Mouse (Mus musculus) heart, adult 2 months (tissue): Measurements from ENCODE around the gene Gdpd1. TPM values are rescaled to one million over a fixed set of nuclear protein-coding genes. Genes with fewer than 3 reads are reported as not detected.

Source experiments
- DNase-seq, 2 experiments: peaks; one replicate each; pipeline ENCODE4 v3.0.0; 2021
- H3K27ac ChIP-seq: fragments of 200-600 bp; 2 replicates; pipeline ENCODE4 v1.8.1; 2022
- H3K27me3 ChIP-seq: fragments of 200-500 bp; 2 replicates; pipeline ENCODE4 v1.6.1; 2012; ENCODE audit warnings: mild to moderate bottlenecking, low read length, inconsistent platforms, mixed read lengths; ENCODE audit not compliant: control insufficient read depth, insufficient read depth
- H3K36me3 ChIP-seq: fragments of 200-500 bp; 2 replicates; pipeline ENCODE4 v1.6.1; 2012; ENCODE audit warnings: low read length, inconsistent platforms; ENCODE audit not compliant: control insufficient read depth, insufficient read depth
- H3K4me1 ChIP-seq: fragments of 200-500 bp; 2 replicates; pipeline ENCODE4 v1.6.1; 2011; ENCODE audit warnings: low read length; ENCODE audit not compliant: control insufficient read depth, insufficient read depth
- H3K4me3 ChIP-seq: fragments of 200-600 bp; 2 replicates; pipeline ENCODE4 v1.8.1; 2022
- H3K79me2 ChIP-seq: fragments of 200-500 bp; replicated peaks from 2 replicates; pipeline ENCODE4 v1.6.1; 2012; ENCODE audit warnings: mild to moderate bottlenecking, inconsistent platforms, low read length, moderate library complexity, mixed read lengths; ENCODE audit not compliant: control insufficient read depth, insufficient read depth
- H3K9ac ChIP-seq: fragments of 200-500 bp; 2 replicates; pipeline ENCODE4 v1.6.1; 2012; ENCODE audit warnings: low read depth, mild to moderate bottlenecking, control low read depth, inconsistent platforms, low read length, mixed read lengths
- CTCF ChIP-seq: fragments of 200-600 bp; IDR thresholded peaks from 2 replicates; pipeline ENCODE4 v1.8.1; 2022; ENCODE audit warnings: antibody characterized with exemption, mild to moderate bottlenecking, moderate library complexity
- EP300 ChIP-seq: fragments of 200-500 bp; IDR thresholded peaks from 2 replicates; pipeline ENCODE4 v1.6.1; 2011; ENCODE audit warnings: low read depth, low read length, control low read depth; ENCODE audit not compliant: insufficient read depth
- POLR2A ChIP-seq: fragments of 200-500 bp; IDR thresholded peaks from 2 replicates; pipeline ENCODE4 v1.6.1; 2011; ENCODE audit warnings: mild to moderate bottlenecking, low read depth, low read length, control low read depth; ENCODE audit not compliant: insufficient read depth
- WGBS: fragments of 180-500 bp; shearing (Covaris S2); methylation state at CpG from one replicate; pipeline ENCODE4 v1.1.7; 2018; 5-methylcytosine and 5-hydroxymethylcytosine counted together
- intact Hi-C: fragments of 180-260 bp; cut with DNase I; formaldehyde crosslinking; loops from one replicate; pipeline ENCODE4 v1.15.1; 2025
- microRNA-seq, 2 experiments: library from miRNA; unstranded; fragments of <30 nt; microRNA quantifications; one replicate each; pipeline ENCODE4 v1.2.0; 2021
- polyA plus RNA-seq: library from polyadenylated mRNA; depleted of rRNA; stranded (reverse); fragments of >200 nt; gene quantifications from 2 replicates; pipeline ENCODE4 v1.2.3, GENCODE M21; 2012; rRNA removed
- total RNA-seq, 2 experiments: library from RNA; stranded (reverse); gene quantifications; 2 replicates each; pipeline ENCODE4 v1.2.3; 2021

Gene Gdpd1
- total and polyA plus RNA-seq, 3 experiments: 7.4 to 12.5 (median 12.0) TPM

GRCm38 (mm10) chr11:86991241-86991640 lies 82.6 kb downstream of the Gdpd1 start:
- TF ChIP-seq POLR2A: no peak
- TF ChIP-seq EP300: no peak
- TF ChIP-seq CTCF: no peak
- peaks cover 13% of the 10 kb centered on the region for H3K4me1 ChIP-seq
- 67% methylated on average over 4 of the region's 4 CpGs for WGBS
- DNase-seq: no peak
- H3K4me3 ChIP-seq: no peak overlapping the region; the same call in 1 of the 2 replicates
- peaks cover 10% of the 10 kb centered on the region for H3K36me3 ChIP-seq
- H3K9ac ChIP-seq: no peak overlapping the region; the same call in 1 of the 2 replicates
- intact Hi-C loops: loop anchor here (10.0 kb wide), 1 partner anchor 96 kb away; no protein-coding TSS in a partner anchor
- peaks cover 4% of the 10 kb centered on the region for H3K79me2 ChIP-seq
- H3K27me3 ChIP-seq: no peaks in the 10 kb centered on the region
- peak overlapping the region; percentile 99 for H3K27ac ChIP-seq

- H3K27me3 ChIP-seq: no peaks in the 10 kb centered on the region
- no peak overlapping the region for H3K9ac ChIP-seq
- DNase-seq: no peak
- TF ChIP-seq CTCF (no peak), POLR2A (no peak), EP300 (no peak)
- peaks cover 4% of the 10 kb centered on the region for H3K79me2 ChIP-seq
- peaks cover 12% of the 10 kb centered on the region for H3K4me1 ChIP-seq
- H3K36me3 ChIP-seq: peaks cover 14% of the 10 kb centered on the region
- no peak overlapping the region for H3K4me3 ChIP-seq
- intact Hi-C loops: loop anchor here (10.0 kb wide), 1 partner anchor 96 kb away; no protein-coding TSS in a partner anchor
- 74% methylated on average over 3 of the region's 3 CpGs for WGBS
- no peak overlapping the region for H3K27ac ChIP-seq
Observed at GRCm38 (mm10) chr11:86990309-86990708, 83.6 kb downstream of the Gdpd1 start.

DNA sequence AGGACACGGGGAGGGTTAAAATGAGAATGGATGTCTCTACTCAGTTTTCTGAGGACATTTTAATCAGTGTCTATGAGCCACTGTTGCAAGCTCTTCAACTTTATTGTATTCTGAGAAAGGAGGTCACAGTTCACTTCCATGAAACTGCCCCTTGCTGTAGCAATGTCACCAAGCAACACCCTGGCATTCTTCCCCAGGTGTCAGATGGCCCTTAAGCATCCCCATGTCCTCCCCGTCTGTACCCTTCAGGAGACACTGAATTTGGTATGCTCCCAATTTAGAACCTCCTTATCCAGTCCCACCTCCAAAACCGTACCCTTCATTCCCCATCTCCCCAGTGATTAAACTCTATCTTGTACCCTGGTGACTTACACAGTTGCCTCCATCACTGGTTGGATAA lies 88.9 kb downstream of the Gdpd1 start:
- Histone ChIP-seq H3K36me3 (peaks cover 19% of the 10 kb centered on the region), H3K79me2 (peaks cover 7% of the 10 kb centered on the region), H3K27me3 (no peaks in the 10 kb centered on the region), H3K27ac (peak overlapping the region; percentile 27; the same call in 1 of the 2 replicates), H3K9ac (no peak overlapping the region), H3K4me1 (peaks cover 5% of the 10 kb centered on the region), H3K4me3 (no peak overlapping the region)
- intact Hi-C loops: no loop called here
- 54% methylated on average over 3 of the region's 3 CpGs for WGBS
- no peak for DNase-seq
- TF ChIP-seq EP300: no peak
- no peak for TF ChIP-seq POLR2A
- TF ChIP-seq CTCF: no peak

Small RNAs within 50 kb of the gene (microRNA-seq; reads per million reads assigned to microRNA genes)
- gene Mir301: 12.7 to 38.7 reads per million in 2 experiments

Other genes with a start within 250 kb of the Gdpd1 start
- gene Ypel2, start 80.4 kb downstream of the Gdpd1 start, total RNA-seq: 10 to 100 TPM; 11.6 to 26.3 TPM
- gene Ypel2, start 80.4 kb downstream of the Gdpd1 start, polyA plus RNA-seq: 7.9 and 12.2 TPM in 2 replicates
- 1 to 10 TPM; 9.1 to 9.2 TPM for gene Smg8, start 12.7 kb upstream of the Gdpd1 start, total RNA-seq
- gene Smg8, start 12.7 kb upstream of the Gdpd1 start, polyA plus RNA-seq: 4.8 and 9.1 TPM in 2 replicates
- gene Prr11, start 34.6 kb upstream of the Gdpd1 start, total RNA-seq: under 1 TPM; 0.29 to 0.36 TPM
- gene Prr11, start 34.6 kb upstream of the Gdpd1 start, polyA plus RNA-seq: 0.18 and 0.67 TPM in 2 replicates
- gene Ska2, start 35.2 kb upstream of the Gdpd1 start, total RNA-seq: 10 to 100 TPM; 13.6 to 14.3 TPM
- 6.5 and 13.7 TPM in 2 replicates for gene Ska2, start 35.2 kb upstream of the Gdpd1 start, polyA plus RNA-seq
- gene Trim37, start 53.0 kb upstream of the Gdpd1 start, total RNA-seq: 1 to 10 TPM; 5.9 to 8.3 TPM
- 1.9 and 4.3 TPM in 2 replicates for gene Trim37, start 53.0 kb upstream of the Gdpd1 start, polyA plus RNA-seq